Mouse (Mus musculus) adrenal gland, adult 18-20 months (tissue): Measurements from ENCODE around the gene Smarca2. TPM values are rescaled to one million over a fixed set of nuclear protein-coding genes. Genes with fewer than 3 reads are reported as not detected.
"Not testable (repeated sequence)": the region's sequence is repeated elsewhere in the genome, so short reads cannot be mapped to it uniquely, and the experiment has no call there.

Experiments used
- DNase-seq, 2 experiments: peaks; one replicate each; pipeline ENCODE4 v3.0.0; 2021 to 2022; ENCODE audit warnings: low spot score in 2 of 2
- total RNA-seq, 2 experiments: library from RNA; stranded (reverse); gene quantifications; 1 replicate in 1 of 2; 2 replicates in 1 of 2; pipeline ENCODE4 v1.2.3; 2021

The Smarca2 gene
- total RNA-seq, 2 experiments from 2014 or later = 67.3 to 85.3 TPM

DNA sequence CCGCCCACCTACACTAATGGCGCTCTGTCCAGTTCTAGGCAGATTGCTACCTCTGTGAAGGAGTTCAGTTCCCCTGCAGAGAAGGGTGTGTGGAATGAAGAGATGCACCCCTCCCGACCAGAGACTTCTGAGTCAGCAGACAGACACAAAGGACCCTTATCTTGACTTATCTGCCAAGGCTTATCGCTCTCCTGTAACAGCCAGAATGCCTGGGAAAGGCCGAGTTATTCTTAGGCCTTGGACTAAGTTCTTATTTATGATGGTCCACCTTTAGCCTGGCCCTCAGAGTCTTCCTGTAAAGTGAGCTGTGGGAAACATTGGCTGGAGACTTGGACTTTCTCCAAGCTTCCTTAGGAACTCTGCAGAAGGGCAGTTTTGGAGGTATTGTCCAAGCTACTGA lies 8.8 kb downstream of the Smarca2 start:
- DNase-seq = peak in 1 of 2 experiments; percentile 13

DNA sequence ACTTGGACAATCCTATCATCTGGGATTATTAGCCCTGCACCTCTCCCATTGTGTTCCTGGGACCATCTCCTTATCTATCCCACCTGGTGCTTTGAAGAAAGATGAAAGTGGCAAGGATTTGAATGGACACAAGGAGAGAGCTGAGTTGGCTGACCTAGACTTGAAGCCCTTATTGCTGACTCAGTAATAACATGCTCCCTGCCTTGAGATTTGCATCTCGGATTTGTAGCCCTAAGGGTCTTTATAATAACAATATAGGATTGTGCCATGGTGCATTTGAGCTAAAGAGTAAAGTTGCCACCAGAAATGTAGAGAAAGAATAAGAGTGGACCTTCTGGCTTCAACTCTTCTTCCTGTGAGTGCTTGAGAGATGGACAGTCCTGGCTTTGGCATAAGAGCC lies 11.4 kb downstream of the Smarca2 start:
- DNase-seq = no peak

DNA sequence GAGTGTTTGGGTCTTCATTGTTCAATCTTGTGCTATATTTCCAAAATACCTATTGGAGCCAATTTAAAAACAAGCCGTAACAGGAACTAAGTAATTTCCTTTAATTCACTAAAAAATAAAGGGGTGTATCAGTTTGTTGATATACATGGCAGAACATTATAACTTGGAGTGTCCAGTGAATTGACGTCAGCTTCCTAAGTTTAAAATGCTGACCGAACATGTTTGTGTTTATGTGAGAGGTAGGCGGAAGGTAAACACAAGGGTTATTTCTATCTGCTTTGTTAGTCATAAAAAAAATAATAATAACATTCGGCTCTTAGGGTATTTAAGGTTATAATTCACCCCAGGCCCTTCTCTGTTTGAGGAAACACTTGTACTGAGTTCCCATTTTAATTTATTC lies 12.4 kb downstream of the Smarca2 start:
- no peak for DNase-seq

DNA sequence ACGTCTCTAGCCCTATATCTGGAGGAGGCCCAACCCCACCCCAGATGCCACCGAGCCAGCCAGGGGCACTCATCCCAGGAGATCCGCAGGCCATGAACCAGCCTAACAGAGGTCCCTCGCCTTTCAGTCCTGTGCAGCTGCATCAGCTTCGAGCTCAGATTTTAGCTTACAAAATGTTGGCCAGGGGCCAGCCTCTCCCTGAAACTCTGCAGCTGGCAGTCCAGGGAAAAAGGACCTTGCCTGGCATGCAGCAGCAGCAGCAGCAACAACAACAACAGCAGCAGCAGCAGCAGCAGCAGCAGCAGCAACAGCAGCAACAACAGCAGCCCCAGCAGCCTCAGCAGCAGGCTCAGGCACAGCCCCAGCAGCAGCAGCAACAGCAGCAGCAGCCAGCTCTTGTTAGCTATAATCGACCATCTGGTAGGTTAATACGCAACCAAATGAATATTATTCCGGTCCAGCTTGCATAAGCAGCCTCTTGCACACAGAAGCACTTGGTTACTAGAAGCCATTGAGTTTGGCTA lies 25.9 kb downstream of the Smarca2 start:
- peak in 1 of 2 experiments; percentile 17 for DNase-seq

DNA sequence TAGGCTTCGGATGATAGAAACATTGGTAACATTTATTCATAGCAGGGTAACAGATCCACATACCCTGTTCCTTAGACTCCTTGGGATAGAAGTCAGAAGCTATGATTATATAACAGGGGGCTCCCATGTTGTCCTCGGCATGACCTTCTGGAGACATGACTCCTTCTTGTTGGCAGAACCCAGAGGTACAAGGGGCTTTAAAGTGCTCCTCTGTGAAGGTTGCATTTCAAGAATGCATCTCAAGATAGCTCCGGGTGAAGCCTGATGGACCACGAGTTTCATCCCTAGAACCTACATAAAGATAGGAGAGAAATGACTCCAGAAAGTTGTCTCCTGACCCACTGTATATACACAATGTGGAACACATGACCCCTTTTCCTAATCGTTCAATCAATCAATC lies 27.4 kb downstream of the Smarca2 start:
- no peak for DNase-seq

DNA sequence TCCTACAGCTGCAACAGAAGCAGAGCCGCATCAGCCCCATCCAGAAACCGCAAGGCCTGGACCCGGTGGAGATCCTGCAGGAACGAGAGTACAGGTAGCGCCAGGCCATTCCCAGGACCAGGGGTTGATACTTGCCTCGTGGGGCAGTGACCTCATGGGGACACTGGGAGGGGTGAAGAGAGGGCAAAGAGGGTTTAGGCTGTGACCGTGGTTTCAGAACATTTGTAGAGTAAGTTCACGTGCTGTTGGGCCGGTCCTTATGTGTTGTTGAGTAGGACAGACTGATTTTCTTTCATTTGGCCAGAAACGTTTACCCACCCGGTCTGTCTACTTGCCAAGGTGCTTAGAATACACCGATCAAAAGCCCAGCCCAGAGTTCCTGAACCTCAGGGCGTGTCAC lies 35.7 kb downstream of the Smarca2 start:
- DNase-seq = no peak

DNA sequence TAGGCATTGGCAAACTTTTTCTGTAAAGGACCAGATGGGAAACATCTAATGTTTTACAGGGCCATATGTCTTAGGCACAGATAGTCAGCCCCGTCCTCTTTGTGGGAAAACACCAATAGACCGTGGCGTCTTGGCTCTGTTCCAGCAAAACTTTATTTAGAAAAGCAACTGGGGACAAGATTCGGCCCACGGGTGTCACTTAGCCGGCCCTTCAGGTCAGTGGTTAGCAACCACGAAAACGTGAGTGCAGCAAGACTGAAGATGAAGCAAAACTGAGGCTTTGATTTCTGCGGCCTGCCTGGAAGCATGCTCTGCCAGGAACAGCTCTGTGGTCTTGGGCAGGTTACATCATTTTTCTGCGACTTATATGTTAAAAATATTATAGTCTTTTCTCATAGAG lies 36.4 kb downstream of the Smarca2 start:
- DNase-seq = no peak

DNA sequence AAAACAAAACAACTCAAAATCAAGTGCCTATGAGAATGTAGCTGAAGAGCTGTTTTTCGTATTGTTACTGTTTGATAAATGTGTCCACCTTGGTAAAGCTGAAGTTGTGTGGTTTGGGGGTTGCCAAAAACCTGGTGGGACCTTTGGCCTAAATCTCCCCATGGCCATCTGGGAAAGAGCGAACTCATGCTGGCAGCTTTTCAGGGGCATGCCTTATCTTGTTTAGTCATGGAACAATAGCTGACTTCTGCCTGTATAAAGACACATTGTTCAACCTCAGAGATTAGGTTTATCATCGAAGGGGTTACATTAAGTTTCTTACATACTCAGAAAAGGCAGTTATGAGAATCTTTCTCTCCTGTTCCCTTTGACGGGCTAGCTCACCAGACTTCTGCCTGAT lies 38.2 kb downstream of the Smarca2 start:
- no peak for DNase-seq

DNA sequence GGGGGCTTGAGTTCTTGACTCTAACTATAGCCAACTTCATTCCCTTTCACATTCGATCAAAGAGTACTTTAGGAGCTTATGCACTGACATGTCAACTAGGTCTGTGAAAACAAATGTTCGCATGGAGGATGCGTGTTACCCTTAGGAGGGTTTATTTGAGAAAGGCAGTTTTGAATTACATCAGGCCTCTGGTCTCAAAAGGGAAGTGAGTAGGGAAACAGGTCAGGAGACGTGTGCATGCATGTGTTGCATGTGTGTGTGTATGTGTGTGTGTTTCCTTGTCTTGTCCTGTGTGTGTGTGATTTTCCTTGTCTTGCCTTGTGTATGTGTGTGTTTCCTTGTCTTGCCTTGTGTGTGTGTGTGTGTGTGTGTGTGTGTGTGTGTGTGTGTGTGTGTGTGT lies 39.1 kb downstream of the Smarca2 start:
- no peak for DNase-seq

DNA sequence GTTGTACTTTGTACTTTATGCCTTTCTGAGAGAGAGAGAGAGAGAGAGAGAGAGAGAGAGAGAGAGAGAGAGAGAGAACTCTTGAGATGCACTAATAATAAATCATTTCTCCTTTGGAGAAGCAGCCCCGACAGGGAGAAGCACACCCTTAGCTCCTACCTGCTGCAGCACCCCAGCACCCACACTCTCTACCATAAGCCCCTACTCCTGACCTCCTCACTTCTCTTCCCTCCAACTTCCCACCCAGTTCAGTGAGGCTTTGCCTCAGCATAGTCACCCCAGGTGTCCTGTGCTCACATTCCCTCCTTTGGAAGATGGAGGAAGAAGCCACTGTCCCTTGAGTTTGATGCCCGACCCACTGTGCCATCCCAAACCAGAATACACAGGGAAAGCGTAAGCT lies 40.2 kb downstream of the Smarca2 start:
- no peak for DNase-seq

DNA sequence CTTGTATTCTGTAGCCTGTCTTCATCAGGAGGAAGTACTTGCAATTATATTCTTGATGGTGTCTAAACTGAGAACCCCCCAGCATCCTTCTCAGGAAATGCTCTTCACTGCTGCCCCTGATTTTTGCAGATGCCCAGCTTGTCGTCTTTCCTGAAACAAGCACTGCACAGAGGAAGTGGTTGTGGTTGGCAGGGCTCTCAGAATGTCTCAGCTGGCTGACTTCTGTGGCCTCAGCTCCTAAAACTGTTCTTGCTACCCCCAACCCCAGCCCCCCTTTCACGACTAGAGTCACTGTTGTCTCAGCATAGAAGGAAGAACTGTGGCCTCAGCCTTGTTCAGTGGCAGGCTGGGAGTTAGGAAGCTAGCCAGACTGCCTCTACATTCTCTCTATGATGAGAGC lies 41.3 kb downstream of the Smarca2 start:
- DNase-seq = no peak

DNA sequence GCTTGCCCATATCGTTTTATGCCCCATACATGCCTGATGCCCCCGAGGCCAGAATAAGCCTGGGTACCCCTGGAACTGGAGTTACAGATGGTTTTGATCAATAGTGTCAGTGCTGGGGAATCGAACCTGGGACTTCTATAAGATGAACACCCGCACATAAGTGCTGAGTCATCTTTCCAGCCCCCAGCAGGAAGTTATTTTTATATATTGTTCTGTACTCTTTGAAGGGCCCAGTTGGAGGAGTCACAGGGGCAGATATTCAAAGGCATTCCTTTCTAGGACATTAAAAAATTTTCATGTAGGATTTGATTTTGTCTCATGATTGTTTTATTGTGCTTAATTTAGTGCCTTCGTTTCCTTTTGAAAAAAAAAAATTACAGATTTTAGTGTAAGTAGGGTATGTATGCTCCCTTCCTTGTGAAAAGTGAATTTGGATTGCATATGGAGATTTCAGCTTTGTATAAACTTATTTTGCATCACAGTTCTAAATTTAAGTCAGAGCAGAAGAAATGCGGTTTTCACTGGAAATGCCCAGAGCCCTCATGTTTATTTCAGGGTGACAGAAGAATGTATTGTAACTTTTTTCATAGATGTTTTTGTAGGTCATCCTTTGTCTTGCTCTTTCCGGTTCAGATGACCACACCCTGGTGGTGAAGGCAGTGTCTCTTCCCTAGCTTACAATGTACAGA lies 45.9 kb downstream of the Smarca2 start:
- DNase-seq = no peak

DNA sequence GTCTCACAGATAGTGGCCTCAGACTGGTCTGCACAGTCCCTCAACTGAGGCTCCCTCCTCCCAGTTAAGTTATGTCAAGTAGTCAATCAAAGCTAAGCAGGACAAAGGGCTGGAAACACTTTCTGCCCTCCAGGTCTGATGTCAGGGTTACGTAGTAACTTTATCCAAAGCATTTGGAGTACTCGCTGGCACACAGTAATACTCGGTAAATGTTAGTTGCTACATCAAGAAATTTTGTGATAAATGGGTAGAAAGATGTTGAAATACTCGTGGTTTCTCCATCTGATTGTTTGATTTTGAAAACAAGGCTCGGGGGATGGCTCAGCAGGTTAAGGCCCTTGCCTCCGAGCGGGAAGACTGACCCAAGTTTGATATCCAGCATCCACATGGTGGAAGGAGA lies 53.5 kb downstream of the Smarca2 start:
- DNase-seq = no peak

DNA sequence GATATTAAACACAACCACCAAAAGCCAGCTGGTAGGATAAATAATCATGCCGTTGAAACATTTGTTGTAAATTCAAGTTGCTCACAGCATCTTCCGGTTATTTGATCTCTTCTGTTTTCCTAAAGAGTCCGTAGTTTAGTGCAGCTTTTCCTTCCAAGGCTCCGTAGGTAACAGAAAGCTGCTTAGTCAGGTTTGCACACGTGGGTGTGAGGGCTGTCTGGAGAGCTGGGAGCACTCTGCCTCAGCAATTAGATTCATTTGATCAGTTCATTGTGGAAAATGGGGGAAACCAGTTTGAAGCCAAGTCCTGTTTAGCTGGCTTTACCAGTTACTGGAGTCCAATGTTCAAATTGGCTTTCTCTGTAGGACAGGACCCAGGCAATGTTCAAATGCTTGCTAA lies 55.1 kb downstream of the Smarca2 start:
- no peak for DNase-seq

DNA sequence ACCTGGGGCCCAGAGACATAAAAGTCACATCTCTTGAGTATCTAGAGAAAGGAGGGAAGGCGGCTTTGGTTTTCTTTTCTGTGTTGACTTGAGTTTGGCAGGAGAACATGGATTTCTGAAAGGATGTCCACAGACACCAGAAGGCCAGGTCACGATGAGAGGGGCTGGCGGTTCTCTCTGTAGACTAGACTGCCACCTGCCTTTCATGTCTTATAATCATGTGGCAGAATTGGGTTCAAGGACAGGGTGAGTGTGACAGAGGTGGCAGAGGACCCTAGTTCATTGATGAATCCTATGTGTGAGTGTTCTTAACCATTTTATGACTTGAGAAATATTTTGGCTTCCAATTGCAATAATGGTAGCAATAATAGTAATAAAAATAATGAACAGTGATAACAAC lies 56.3 kb downstream of the Smarca2 start:
- DNase-seq = no peak

DNA sequence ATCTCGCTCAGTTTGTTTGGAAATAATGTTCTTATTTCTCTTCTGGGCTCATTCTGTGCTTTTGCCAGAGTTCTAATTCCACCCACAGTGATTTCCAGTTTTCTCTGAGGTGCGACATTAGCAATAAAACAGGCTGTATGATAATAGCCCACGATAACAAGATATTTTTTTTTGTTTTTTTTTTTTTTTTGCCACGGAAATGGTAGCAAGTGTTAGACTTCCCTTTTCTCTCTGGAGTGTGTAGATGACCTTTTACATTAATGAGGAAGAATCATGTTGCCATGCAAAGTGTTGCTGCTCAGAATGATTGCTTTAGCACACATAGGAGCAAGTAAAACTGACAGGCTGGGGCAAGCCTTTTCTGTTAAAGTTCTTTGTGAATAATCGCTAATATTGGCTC lies 61.5 kb downstream of the Smarca2 start:
- DNase-seq = no peak

DNA sequence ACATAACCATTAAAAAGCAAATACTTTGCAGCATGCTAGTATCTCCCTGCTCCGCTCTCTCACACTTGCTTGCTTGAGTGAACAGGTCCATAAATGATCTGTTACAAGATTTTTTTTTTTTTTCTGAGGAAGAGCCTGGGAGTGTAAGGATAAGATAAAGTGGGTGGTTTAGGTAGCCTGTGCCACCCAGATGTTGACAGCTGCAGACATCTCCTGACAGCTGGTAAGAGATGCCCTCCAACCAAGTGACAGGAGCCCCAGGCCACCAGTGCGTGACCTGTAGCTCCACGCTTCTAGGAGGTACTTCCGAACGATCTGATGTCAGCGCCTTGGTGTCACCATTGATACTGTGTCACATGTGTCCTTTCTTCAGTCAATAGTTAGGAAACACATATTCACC lies 65.2 kb downstream of the Smarca2 start:
- DNase-seq = no peak

DNA sequence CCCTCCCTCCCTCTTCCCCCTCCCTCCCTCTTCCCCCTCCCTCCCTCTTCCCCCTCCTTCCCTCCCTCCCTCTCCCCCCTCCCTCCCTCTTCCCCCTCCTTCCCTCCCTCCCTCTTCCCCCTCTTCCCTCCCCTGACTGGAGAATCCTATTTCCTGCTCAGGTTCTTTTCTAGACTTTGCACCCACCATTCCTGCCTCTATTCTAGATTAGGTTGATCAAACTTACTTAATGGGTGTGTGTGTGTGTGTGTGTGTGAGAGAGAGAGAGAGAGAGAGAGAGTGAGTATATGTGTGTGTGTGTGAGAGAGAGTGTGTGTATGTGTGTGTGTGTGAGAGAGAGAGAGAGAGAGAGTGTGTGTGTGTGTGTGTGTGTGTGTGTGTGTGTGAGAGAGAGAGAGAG lies 66.6 kb downstream of the Smarca2 start:
- not testable (repeated sequence) for DNase-seq

DNA sequence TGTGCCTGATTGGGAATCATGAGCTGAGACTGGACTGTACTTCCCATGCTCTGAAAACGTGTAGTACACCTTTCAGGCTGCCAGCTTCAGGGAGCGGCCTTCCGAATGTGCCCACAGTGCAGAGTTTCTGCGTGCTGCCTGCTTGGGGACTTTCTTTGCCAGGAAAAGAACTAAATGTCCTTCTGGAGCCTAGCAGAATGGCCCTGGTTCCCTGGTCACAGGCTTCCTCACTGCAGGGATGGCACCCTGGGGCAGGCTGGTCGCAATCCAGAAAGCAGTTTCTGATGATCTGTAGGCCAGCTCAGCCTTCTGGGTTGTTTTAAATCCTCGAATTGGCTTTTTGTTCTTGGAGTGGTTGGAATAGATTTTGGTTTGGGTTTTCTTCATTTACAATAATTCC lies 71.1 kb downstream of the Smarca2 start:
- DNase-seq = no peak

DNA sequence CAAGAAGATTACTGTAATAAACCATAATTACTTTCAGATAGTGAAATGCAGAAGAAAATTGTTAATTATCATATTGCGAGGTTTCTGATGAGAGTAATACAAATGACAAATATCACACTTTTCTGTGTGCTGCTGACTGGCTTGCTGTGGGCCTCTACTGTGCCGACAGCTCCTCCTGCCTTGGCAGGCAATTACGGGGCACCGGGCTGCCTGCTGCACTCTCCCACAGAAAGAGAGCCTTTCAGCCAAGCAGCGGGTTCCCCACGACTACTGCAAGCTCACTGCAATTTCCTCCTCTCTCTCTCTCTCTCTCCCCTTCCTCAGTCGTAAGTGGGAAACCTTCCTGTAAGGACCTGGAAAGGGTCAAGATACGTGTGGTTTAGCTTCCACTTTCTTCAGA lies 73.7 kb downstream of the Smarca2 start:
- no peak for DNase-seq

DNA sequence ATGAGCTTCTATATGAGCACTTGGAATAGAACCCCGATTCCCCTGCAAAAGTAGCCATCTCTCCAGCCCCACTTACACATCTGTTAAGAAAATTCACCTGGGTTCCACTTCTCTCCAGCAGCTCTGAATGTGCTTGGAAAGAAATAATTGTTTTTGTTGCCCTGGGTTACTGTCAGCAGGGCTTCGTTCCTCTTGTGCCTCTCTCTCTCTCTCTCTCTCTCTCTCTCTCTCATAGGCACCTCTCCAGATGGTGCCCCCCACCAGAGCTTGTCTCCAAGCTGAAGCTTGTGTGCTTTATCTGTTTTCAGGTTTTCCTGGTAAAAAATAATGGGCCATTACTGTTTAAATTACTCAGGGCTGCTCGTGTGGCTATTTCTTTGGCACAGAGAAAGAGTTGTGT lies 74.8 kb downstream of the Smarca2 start:
- no peak for DNase-seq

DNA sequence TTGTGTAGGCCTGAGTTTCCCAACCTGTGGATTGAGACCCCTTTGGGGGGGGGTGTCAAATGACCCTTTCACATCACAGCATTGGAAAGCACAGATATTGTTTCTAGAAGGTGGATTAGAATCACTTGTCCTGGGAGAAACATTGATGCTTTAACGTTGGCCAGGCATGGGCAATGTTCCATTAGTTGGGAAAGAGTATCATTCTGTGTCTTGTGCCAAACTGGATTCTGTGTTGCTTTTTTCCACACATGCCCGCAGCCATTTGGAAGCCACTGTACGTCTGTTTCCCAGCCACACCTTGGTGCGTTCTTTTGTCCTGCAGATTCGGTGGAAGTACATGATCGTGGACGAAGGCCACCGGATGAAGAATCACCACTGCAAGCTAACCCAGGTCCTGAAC lies 76.7 kb downstream of the Smarca2 start:
- DNase-seq = no peak

DNA sequence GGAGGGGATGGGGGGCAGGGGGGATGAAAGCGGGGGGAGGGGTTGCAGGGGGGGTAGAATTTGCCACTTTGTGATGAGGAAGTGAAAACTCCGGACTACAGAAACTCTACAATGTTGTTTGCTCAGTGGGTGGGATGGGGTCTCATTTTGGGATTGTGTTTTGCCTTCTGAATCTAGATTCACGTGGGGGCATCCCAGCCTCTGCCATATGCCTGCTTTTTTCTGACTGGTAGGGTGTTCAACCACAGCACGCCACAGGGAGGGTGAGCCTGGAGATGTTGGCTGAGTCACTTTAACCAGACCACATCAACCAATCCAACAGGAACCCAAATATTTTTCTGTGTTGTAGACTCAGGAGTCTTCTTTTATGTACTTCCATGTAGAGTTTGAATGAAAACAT lies 77.3 kb downstream of the Smarca2 start:
- no peak for DNase-seq

DNA sequence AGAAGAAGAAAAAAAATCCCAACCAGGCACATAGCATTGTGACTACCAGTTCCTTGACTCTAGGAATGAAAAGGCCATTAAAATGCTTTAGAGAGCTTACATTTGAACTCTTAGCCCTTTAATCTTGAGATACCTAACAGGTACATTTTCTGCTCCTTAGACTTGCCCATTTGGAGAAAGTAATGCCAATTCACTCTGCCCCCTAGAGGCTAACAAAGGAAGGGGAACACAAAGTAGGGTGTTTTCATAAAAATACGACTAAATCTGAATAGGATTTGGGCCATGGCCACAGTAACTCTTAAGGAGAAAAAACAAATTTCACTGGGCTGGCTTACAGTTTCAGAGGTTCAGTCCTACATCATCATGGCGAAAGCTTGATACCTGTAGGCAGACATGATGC lies 77.9 kb downstream of the Smarca2 start:
- no peak for DNase-seq
